Mouse (Mus musculus): ENCODE data around the gene Bysl.

- TF ChIP-seq CTCF (IDR thresholded peaks at IDR 0.05; ENCODE audit: extremely low read depth, insufficient read depth, low read length) (no peak), POLR2A (IDR thresholded peaks at IDR 0.05; ENCODE audit: extremely low read depth, insufficient read depth, low read length) (no peak)
Measured at GRCm38 (mm10) chr17:47574830-47575229, 36.5 kb downstream of the Bysl start.

Measured in cortical plate, adult 2 months (tissue).